Mouse (Mus musculus) limb, embryonic 12.5 days (tissue): ENCODE measurements around the gene Rbm19. TPM values are rescaled to one million over a fixed set of nuclear protein-coding genes. Genes with fewer than 3 reads are reported as not detected.
"Not testable (repeated sequence)": the region's sequence is repeated elsewhere in the genome, so short reads cannot be mapped to it uniquely, and the experiment has no call there.

Experiments
- ATAC-seq: fragments of 200-750 bp; cut with Nextera tagmentation; 2 replicates; pipeline ENCODE4 v1.8.0; 2017; ENCODE audit warnings: low read depth, moderate TSS enrichment; ENCODE audit not compliant: insufficient number of reproducible peaks, insufficient read depth, low FRiP score, low TSS enrichment
- H3K27ac ChIP-seq: fragments of 300-500 bp; sonication (generic); 2 replicates; pipeline ENCODE4 v1.5.1; 2016; ENCODE audit warnings: mild to moderate bottlenecking, moderate library complexity
- H3K27me3 ChIP-seq: fragments of 300-500 bp; sonication (generic); 2 replicates; pipeline ENCODE4 v1.6.1; 2016; ENCODE audit warnings: mild to moderate bottlenecking, moderate library complexity
- H3K36me3 ChIP-seq: fragments of 300-500 bp; sonication (generic); 2 replicates; pipeline ENCODE4 v1.6.1; 2016; ENCODE audit warnings: mild to moderate bottlenecking, moderate library complexity
- H3K4me1 ChIP-seq: fragments of 300-500 bp; sonication (generic); replicated peaks from 2 replicates; pipeline ENCODE4 v1.6.1; 2016
- H3K4me2 ChIP-seq: fragments of 300-500 bp; sonication (generic); 2 replicates; pipeline ENCODE4 v1.6.1; 2016; ENCODE audit warnings: mild to moderate bottlenecking, moderate library complexity
- H3K4me3 ChIP-seq: fragments of 300-500 bp; sonication (generic); replicated peaks from 2 replicates; pipeline ENCODE4 v1.5.1; 2016; ENCODE audit warnings: mild to moderate bottlenecking
- H3K9ac ChIP-seq: fragments of 300-500 bp; sonication (generic); replicated peaks from 2 replicates; pipeline ENCODE4 v1.6.1; 2016; ENCODE audit warnings: mild to moderate bottlenecking, moderate library complexity
- H3K9me3 ChIP-seq: fragments of 300-500 bp; sonication (generic); 2 replicates; pipeline ENCODE4 v1.6.1; 2016; ENCODE audit warnings: mild to moderate bottlenecking, moderate library complexity
- WGBS: fragments of 180-500 bp; shearing (Covaris S2); methylation state at CpG from one replicate; pipeline ENCODE4 v1.1.7; 2016; 5-methylcytosine and 5-hydroxymethylcytosine counted together
- polyA plus RNA-seq: library from polyadenylated mRNA; unstranded; fragments of >200 nt; fragmentation: Nextera tagmentation; extraction: Ambion mirVana; gene quantifications from 2 replicates; pipeline ENCODE4 v1.2.1, GENCODE M21; 2016

Gene Rbm19
- polyA plus RNA-seq, 1 experiment from 2014 or later: 31.1 TPM

DNA sequence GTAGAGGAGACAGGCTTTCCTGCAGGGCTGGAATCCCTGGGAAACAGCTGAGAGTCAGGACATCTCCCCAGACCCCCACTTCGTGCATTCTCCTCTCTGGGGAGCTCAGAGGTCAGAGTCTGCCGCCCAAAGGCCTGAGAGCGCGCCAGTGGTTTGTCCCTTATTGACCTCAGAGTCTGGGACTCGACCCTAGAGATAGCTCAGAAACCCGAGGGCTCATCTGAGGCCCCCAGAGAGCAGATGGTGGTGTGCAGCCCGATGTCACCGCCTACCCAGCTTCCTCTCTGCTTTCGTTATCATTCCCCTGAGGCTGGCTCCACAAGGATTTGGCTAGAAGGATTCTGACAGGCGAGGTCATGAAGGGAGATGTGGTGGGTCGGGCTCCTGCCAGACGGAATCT is 12.8 kb upstream of the Rbm19 start:
- no peak overlapping the region for H3K9ac ChIP-seq

DNA sequence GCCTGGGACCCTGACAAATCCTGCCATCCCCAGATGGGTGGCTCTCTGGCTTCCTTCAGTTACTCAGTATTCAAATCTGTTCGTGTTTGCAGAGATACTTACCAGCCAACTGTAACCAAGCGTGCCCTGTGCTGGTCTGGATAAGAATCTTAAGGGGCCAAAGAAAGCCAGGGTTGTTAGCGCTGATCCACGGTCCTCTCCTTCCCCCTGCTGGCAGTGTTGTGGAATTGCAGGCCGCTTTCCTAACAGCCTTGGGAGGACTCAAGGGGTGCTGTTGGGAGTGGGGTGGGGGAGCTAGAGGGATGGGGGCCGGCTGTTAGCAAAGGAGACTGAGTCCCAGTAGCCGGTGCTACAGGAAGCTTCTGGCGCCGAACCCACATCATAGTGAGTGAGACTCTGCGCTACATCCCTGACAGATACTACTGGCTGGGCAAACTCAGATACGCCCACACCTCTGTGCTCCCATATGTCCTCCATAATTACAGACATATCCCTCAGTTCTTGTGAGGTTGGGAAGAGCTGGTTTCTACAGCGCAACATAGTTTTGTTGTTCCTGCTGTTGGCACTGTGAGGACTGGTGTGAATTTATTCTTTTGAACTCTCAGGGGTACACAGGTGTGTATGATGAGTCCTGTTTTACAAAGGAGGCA is 9.7 kb upstream of the Rbm19 start:
- 27% methylated on average over 12 of the region's 12 CpGs for whole genome bisulfite sequencing
- no peaks in the 10 kb centered on the region for H3K36me3 ChIP-seq

More for the DNA sequence above, 12.8 kb upstream of the Rbm19 start:
- WGBS: 53% methylated on average over 12 of the region's 12 CpGs
- no peak overlapping the region for H3K4me3 ChIP-seq
- H3K9me3 ChIP-seq: 0 out of 2 replicates have a peak, but pooled peaks cover 5% of the 10 kb centered on the region
- H3K27me3 ChIP-seq: peaks cover 24% of the 10 kb centered on the region
- no peaks in the 10 kb centered on the region for H3K36me3 ChIP-seq
- no peak for ATAC-seq
- H3K27ac ChIP-seq: no peak overlapping the region
- H3K4me1 ChIP-seq: no peaks in the 10 kb centered on the region
- H3K4me2 ChIP-seq: no peak overlapping the region

DNA sequence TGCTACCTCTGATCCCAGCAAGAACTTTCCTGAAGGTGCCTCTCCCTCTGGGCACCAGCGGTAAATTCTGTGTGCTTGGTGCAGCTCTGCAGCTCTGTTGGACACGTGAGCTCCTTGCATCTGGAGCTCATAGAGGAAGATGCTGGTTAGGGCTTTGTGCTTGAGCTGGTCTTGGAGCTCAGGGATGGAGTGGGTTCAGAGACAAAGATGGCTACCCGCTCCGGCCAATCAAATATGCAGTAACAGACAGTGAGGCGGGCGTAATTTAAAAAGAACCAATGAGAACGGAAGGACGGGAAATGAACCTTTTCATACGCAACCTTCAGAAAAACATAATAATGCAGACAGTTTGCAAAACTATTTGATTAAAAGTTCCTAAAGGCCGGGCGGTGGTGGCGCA is 1.9 kb upstream of the Rbm19 start:
- Histone ChIP-seq H3K9ac (no peak overlapping the region), H3K36me3 (peaks cover 8% of the 10 kb centered on the region), H3K9me3 (peaks cover 4% of the 10 kb centered on the region; the same call in 1 of the 2 replicates), H3K27me3 (no peaks in the 10 kb centered on the region), H3K4me1 (peaks cover 7% of the 10 kb centered on the region; the same call in 1 of the 2 replicates), H3K27ac (no peak overlapping the region), H3K4me2 (no peak overlapping the region), H3K4me3 (no peak overlapping the region)
- WGBS: 86% methylated on average over 12 of the region's 12 CpGs
- ATAC-seq: no peak

More for the DNA sequence above, 9.7 kb upstream of the Rbm19 start:
- no peak overlapping the region for H3K4me2 ChIP-seq
- no peak for ATAC-seq
- H3K9ac ChIP-seq: no peak overlapping the region
- no peak overlapping the region for H3K4me3 ChIP-seq
- no peaks in the 10 kb centered on the region for H3K9me3 ChIP-seq
- peaks cover 4% of the 10 kb centered on the region for H3K4me1 ChIP-seq
- H3K27me3 ChIP-seq: peaks cover 25% of the 10 kb centered on the region
- H3K27ac ChIP-seq: no peak overlapping the region

DNA sequence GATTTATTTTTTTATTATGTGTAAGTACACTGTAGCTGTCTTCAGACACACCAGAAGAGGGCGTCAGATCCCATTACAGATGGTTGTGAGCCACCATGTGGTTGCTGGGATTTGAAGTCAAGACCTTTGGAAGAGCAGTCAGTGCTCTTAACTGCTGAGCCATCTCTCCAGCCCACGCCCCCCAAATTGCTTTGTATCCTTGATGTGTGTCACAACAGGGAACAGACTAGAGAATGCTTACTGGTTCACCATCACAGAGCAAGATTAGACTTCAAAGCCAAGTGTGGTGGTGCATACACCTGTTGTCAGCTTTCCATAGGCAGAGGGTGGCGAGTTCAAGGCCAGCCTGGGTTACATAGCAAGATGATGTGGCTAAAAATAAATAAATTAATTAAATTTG is 896 bp downstream of the Rbm19 start:
- not testable (repeated sequence) for H3K27ac ChIP-seq, H3K27me3 ChIP-seq, ATAC-seq, H3K4me1 ChIP-seq, H3K9me3 ChIP-seq, H3K9ac ChIP-seq
- Histone ChIP-seq H3K4me2 (peak overlapping the region; percentile 93), H3K4me3 (peak overlapping the region; percentile 83), H3K36me3 (peaks cover 36% of the 10 kb centered on the region)
- 51% methylated on average over 3 of the region's 3 CpGs for whole genome bisulfite sequencing

DNA sequence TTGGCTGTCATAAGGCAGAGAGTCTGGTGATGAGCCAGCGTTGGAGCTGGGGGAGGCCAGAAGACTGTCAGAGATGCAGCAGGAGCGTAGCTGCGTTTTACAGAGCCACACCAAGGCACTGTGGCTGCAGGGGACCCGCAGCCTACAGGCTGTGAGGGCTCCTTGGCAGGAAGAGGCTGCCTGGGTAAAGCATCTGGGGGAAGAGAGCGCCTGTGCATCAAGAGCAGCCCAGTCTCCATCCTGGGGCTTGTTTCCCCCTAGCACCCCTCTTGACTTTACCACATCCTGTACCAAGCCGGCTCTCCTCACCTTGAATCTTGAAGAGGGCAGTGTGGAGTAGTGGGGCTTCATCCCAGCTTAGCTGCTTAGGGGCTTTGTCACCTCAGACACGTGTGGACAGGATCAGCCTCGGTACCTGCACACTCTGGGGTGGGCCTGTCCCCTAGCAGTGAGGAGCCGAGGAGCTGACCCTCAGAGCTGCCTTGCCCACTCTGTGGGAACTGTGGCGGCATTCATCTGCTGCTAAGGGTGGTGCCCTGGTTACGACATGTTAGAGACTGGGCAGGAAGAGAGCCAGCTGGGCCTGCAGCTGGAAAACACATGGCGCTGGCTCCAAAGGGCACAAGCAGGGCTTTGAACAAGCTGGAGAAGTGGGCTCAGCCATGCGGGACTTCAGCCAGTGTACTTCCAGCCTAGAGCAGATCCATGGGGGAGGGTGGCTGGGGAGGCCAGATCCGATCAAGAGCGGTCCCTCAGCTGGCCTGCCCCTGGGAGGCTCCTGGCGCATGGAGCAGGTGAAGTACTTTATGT is 8.8 kb downstream of the Rbm19 start:
- 88% methylated on average over 16 of the region's 16 CpGs for WGBS
- no peak overlapping the region for H3K4me3 ChIP-seq
- H3K27ac ChIP-seq: no peak overlapping the region
- H3K4me1 ChIP-seq: no peaks in the 10 kb centered on the region
- no peaks in the 10 kb centered on the region for H3K27me3 ChIP-seq
- ATAC-seq: no peak
- H3K4me2 ChIP-seq: no peak overlapping the region
- no peaks in the 10 kb centered on the region for H3K9me3 ChIP-seq
- peaks cover 99% of the 10 kb centered on the region for H3K36me3 ChIP-seq
- no peak overlapping the region for H3K9ac ChIP-seq

DNA sequence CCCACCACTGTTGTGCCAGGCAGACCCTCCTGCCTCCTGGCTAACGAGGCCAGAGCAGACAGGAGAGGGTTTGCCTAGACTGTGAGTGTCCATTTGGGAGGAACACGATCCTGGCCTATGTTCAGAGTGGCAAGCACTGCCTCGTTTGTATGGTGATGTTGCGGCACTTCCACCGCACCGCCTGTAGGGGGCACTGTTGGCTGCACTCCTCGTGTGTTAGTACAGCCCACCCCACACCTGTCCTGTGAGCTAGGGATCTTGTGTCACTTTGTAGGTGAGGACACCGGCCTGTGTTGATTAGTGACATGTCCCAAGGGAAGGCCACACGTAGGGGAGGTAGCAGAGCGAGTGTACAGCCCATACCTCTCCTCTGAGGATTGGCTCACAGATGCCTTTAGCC is 11.4 kb downstream of the Rbm19 start:
- Histone ChIP-seq H3K4me1 (no peaks in the 10 kb centered on the region), H3K4me3 (no peak overlapping the region), H3K36me3 (peaks cover 99% of the 10 kb centered on the region), H3K27me3 (no peaks in the 10 kb centered on the region), H3K9me3 (no peaks in the 10 kb centered on the region), H3K4me2 (no peak overlapping the region), H3K27ac (no peak overlapping the region), H3K9ac (no peak overlapping the region)
- 57% methylated on average over 10 of the region's 10 CpGs for WGBS
- no peak for ATAC-seq

DNA sequence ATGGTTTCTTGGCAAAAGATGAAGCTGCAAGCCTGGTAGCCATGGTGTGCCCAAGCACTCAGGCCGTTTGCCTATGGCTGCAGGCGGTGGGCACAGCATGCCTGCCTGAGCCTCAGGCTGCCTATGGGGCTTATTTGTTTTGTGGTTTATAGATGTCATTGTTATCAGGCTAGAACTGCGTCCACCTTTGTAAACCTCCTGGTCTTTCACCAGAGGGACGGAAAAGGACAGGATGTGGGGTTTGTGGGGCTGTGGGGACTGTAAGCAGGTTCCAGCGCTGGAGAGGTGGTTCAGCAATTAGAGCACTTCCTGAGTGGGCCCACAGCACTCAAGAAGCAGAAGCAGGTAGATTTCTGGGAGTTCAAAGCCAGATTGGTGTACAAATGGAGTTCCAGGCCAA is 12.2 kb downstream of the Rbm19 start:
- no peaks in the 10 kb centered on the region for H3K9me3 ChIP-seq
- H3K4me3 ChIP-seq: no peak overlapping the region
- H3K4me2 ChIP-seq: no peak overlapping the region
- peaks cover 99% of the 10 kb centered on the region for H3K36me3 ChIP-seq
- H3K27ac ChIP-seq: no peak overlapping the region
- 90% methylated on average over 5 of the region's 5 CpGs for WGBS
- no peak for ATAC-seq
- no peaks in the 10 kb centered on the region for H3K27me3 ChIP-seq
- H3K9ac ChIP-seq: no peak overlapping the region
- H3K4me1 ChIP-seq: no peaks in the 10 kb centered on the region

DNA sequence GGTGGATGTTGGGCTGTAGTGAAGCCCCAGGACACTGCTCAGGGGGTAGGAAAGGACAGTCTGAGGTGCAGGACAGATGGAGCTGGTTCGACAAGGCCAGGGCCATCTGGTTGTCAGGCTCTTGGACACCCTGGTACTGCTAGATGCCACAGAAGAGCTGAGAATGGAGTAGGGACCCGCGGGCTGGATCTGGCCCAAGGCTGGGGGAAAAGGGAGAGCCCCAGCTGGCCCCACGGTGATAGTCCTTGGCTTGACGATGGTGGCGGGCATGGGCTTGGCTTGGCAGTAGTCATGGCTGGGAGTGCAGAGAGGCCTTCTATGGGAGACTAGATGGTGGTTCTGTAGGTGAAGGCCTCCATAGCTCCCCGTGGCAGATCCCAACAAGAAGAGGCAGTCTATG is 12.8 kb downstream of the Rbm19 start:
- Histone ChIP-seq H3K4me3 (no peak overlapping the region), H3K9ac (no peak overlapping the region), H3K36me3 (peaks cover 99% of the 10 kb centered on the region), H3K4me1 (no peaks in the 10 kb centered on the region), H3K9me3 (no peaks in the 10 kb centered on the region), H3K4me2 (no peak overlapping the region), H3K27ac (no peak overlapping the region), H3K27me3 (no peaks in the 10 kb centered on the region)
- WGBS: 94% methylated on average over 7 of the region's 7 CpGs
- ATAC-seq: no peak

DNA sequence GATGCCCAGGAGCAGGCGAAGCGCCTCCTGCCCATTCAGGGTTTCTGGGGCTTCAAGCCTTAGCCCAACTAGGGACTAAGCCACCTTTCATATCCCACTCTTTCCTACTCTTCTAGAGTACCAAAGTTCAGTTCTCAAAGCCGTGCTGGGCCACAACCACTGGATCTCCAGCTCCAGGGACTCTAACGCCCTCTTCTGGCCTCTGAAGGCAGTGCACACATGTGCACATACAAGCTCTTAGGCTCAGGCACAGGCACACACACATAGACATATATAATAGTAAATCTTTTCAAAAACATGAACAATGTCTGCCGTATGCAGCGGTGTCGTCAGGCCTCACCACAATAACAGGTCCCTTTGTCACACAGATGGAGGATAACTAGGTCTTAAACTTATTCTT is 13.5 kb downstream of the Rbm19 start:
- no peak overlapping the region for H3K9ac ChIP-seq
- no peaks in the 10 kb centered on the region for H3K27me3 ChIP-seq
- H3K36me3 ChIP-seq: peaks cover 97% of the 10 kb centered on the region
- no peaks in the 10 kb centered on the region for H3K9me3 ChIP-seq
- 94% methylated on average over 7 of the region's 7 CpGs for WGBS
- no peak for ATAC-seq
- H3K4me1 ChIP-seq: no peaks in the 10 kb centered on the region
- no peak overlapping the region for H3K27ac ChIP-seq
- H3K4me2 ChIP-seq: no peak overlapping the region
- no peak overlapping the region for H3K4me3 ChIP-seq

DNA sequence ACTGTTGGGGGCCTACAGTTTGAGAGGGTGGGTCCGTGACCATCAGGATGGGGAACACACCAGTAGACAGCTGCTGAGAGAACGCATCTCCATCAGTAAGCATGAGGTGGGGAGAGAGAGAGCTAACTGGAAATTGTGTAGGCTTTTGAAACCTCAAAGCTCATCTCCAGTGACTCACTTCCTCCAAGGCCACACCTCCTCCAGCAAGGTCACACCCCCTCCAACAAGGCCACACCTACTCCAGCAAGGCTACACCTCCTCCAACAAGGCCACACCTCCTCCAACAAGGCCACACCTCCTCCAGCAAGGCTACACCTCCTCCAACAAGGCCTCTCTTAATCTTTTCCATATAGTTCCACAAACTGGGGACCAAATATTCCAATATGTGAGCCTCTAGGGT is 13.9 kb downstream of the Rbm19 start:
- WGBS: 93% methylated on average over 2 of the region's 2 CpGs
- ATAC-seq: no peak
- Histone ChIP-seq H3K27me3 (no peaks in the 10 kb centered on the region), H3K9ac (no peak overlapping the region), H3K27ac (no peak overlapping the region), H3K36me3 (peaks cover 95% of the 10 kb centered on the region), H3K4me3 (no peak overlapping the region), H3K4me2 (no peak overlapping the region), H3K9me3 (no peaks in the 10 kb centered on the region), H3K4me1 (no peaks in the 10 kb centered on the region)

DNA sequence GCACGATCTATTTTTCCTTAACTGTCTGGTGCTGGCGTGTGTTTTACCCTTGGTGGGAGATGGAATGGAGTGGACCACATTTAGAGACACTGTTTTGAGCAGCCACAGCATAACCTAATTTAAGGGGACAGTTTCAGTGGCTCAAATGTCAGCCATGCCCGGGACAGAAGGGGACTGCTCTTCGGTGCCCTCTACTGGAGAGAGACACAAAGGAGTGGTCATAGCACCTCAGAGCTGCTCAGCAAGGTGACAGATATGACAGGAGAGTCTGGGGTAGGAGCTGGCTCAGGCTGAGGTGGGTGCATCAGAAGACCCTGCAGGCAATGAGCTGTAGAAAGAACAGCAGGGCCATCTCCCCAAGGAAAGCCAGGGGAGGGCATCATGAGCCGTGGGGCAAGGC is 15.3 kb downstream of the Rbm19 start:
- Histone ChIP-seq H3K9me3 (no peaks in the 10 kb centered on the region), H3K27me3 (no peaks in the 10 kb centered on the region), H3K9ac (no peak overlapping the region), H3K4me1 (no peaks in the 10 kb centered on the region), H3K4me3 (no peak overlapping the region), H3K27ac (no peak overlapping the region), H3K4me2 (no peak overlapping the region), H3K36me3 (peaks cover 89% of the 10 kb centered on the region)
- 63% methylated on average over 5 of the region's 5 CpGs for WGBS
- ATAC-seq: no peak
